Mouse (Mus musculus) bone marrow, adult 2 months (tissue): ENCODE data around the gene Ankrd13d. TPM values are rescaled to one million over a fixed set of nuclear protein-coding genes. Genes with fewer than 3 reads are reported as not detected.

ENCODE experiments used
- H3K27ac ChIP-seq: fragments of 200-500 bp; 2 replicates; pipeline ENCODE4 v1.5.1; 2012; ENCODE audit warnings: low read depth, mild to moderate bottlenecking, control low read depth, inconsistent platforms, low read length; ENCODE audit not compliant: control insufficient read depth, poor library complexity, insufficient read depth
- H3K4me1 ChIP-seq: fragments of 200-500 bp; 2 replicates; pipeline ENCODE4 v1.6.1; 2011; ENCODE audit warnings: low read length; ENCODE audit not compliant: control insufficient read depth, insufficient read depth
- H3K4me3 ChIP-seq: fragments of 200-500 bp; replicated peaks from 2 replicates; pipeline ENCODE3; 2011; ENCODE audit warnings: mild to moderate bottlenecking, low read depth, low read length, control low read depth; ENCODE audit not compliant: control insufficient read depth
- CTCF ChIP-seq: fragments of 200-500 bp; IDR thresholded peaks from 2 replicates; pipeline ENCODE4 v1.5.1; 2011; ENCODE audit warnings: low read length, control low read depth; ENCODE audit not compliant: control insufficient read depth, insufficient read depth
- POLR2A ChIP-seq: fragments of 200-500 bp; IDR thresholded peaks from 2 replicates; pipeline ENCODE4 v1.6.1; 2011; ENCODE audit warnings: low read depth, mild to moderate bottlenecking, control low read depth, low read length, borderline replicate concordance; ENCODE audit not compliant: control insufficient read depth
- WGBS: fragments of 180-500 bp; shearing (Covaris S2); methylation state at CpG from one replicate; pipeline ENCODE4 v1.1.7; 2018; 5-methylcytosine and 5-hydroxymethylcytosine counted together
- polyA plus RNA-seq: library from polyadenylated mRNA; stranded (reverse); fragments of >200 nt; gene quantifications from 2 replicates; pipeline ENCODE4 v1.2.4, GENCODE M21; 2011; ENCODE audit warnings: low replicate concordance; ENCODE audit not compliant: missing spikeins, insufficient read depth, insufficient read length

Ankrd13d gene
- 8.4 and 53.2 TPM in 2 replicates for polyA plus RNA-seq

GRCm38 (mm10) chr19:4282898-4283553, at the start of gene Ankrd13d:
Gene Ankrd13d, minus strand, starts transcription at chr19:4283137.
- TF ChIP-seq CTCF (peak; percentile 80), POLR2A (peak; percentile 4; the same call in 1 of the 2 replicates)
- H3K4me1 ChIP-seq, result peaks cover 11% of the 10 kb centered on the region
- under 1% methylated on average over 50 of the region's 50 CpGs for WGBS
- H3K4me3 ChIP-seq, result peak within 1 kb of the TSS; percentile 80
- peak within 1 kb of the TSS; percentile 82 for H3K27ac ChIP-seq

DNA sequence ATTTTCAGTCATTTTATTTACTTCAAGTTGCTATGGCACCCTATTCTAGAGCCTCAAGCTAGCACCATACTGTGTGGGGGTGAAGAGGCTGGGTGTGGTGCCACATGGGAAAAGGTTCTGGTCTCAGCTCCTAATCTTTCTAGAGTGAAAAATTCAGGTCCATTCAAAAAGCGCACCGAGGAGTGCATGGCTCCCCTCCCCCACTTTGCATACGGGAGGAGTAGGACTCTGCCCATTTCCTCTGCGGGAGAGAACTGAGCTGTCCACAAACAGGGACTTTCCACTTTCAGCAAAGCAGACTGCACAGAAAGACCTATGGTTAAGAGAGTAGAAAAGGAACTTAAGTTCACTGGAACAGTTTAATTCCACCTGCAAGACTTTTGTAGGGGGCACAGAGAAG, 49.7 kb upstream of the Ankrd13d start:
- peaks cover 2% of the 10 kb centered on the region; the same call in 1 of the 2 replicates for H3K4me1 ChIP-seq
- TF ChIP-seq CTCF (no peak), POLR2A (no peak)
- WGBS, result 0% methylated on average over 4 of the region's 4 CpGs
- peak overlapping the region; percentile 69; the same call in 1 of the 2 replicates for H3K27ac ChIP-seq
- H3K4me3 ChIP-seq, result peak overlapping the region; percentile 68

GRCm38 (mm10) chr19:4331273-4331672, 48.3 kb upstream of the Ankrd13d start:
- Histone ChIP-seq H3K4me3 (no peak overlapping the region), H3K27ac (no peak overlapping the region), H3K4me1 (peaks cover 2% of the 10 kb centered on the region; the same call in 1 of the 2 replicates)
- WGBS, result 57% methylated on average over 3 of the region's 3 CpGs
- no peak for TF ChIP-seq POLR2A
- TF ChIP-seq CTCF, result no peak

GRCm38 (mm10) chr19:4330603-4331002, 47.7 kb upstream of the Ankrd13d start:
- H3K4me1 ChIP-seq, result peaks cover 2% of the 10 kb centered on the region; the same call in 1 of the 2 replicates
- 59% methylated on average over 2 of the region's 2 CpGs for WGBS
- H3K4me3 ChIP-seq, result no peak overlapping the region
- no peak overlapping the region for H3K27ac ChIP-seq
- TF ChIP-seq CTCF (no peak), POLR2A (no peak)

GRCm38 (mm10) chr19:4328737-4329304, 45.9 kb upstream of the Ankrd13d start:
- 80% methylated on average over 8 of the region's 8 CpGs for WGBS
- peaks cover 2% of the 10 kb centered on the region; the same call in 1 of the 2 replicates for H3K4me1 ChIP-seq
- H3K27ac ChIP-seq, result no peak overlapping the region
- no peak for TF ChIP-seq CTCF
- TF ChIP-seq POLR2A, result no peak
- no peak overlapping the region for H3K4me3 ChIP-seq

DNA sequence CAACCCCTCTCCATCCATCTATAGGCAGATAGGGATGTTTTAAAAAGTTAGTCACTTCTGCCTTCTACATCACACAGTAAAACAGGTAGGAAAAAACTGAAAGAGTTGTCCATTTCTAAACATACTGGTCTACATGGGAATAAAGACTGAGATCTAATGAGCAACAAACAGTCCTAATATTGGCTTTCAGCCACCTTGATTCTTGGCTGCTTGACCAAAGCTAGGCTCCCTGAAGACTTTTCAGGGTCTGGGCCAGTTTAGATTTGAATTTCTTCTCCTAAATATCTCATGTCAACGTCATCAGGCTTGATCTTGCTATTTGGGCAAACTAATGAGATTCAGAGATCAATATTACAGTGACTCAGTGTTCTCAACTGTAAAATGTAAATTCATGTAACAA, 43.9 kb upstream of the Ankrd13d start:
- WGBS, result 84% methylated on average over 1 of the region's 1 CpGs
- H3K4me1 ChIP-seq, result peaks cover 1% of the 10 kb centered on the region; the same call in 1 of the 2 replicates
- H3K27ac ChIP-seq, result no peak overlapping the region
- no peak overlapping the region for H3K4me3 ChIP-seq
- no peak for TF ChIP-seq POLR2A
- TF ChIP-seq CTCF, result no peak

GRCm38 (mm10) chr19:4326106-4326505, 43.2 kb upstream of the Ankrd13d start:
- Histone ChIP-seq H3K27ac (no peak overlapping the region), H3K4me1 (peaks cover 1% of the 10 kb centered on the region; the same call in 1 of the 2 replicates), H3K4me3 (no peak overlapping the region)
- TF ChIP-seq POLR2A, result no peak
- no peak for TF ChIP-seq CTCF
- 79% methylated on average over 3 of the region's 3 CpGs for WGBS

DNA sequence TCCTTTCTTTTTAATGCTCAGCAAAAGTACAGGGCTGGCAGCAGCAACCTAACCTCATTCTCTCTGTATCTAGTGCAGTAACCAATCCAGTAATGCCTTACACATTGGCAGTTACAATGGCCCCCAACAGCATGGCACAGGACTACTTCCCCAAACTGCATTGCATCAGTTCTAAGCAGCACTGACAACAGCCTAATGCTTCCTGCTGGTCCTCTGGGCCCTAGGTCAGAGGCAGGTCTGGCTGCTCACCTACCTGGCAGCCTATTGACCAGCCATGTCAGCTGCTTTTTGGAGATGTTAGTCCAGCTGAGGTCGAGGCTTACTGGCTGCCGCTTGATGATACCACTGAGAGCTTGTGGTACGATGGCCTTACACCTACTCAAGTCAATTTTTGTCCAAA, 39.2 kb upstream of the Ankrd13d start:
- TF ChIP-seq POLR2A, result no peak
- no peak for TF ChIP-seq CTCF
- 74% methylated on average over 3 of the region's 3 CpGs for WGBS
- Histone ChIP-seq H3K27ac (no peak overlapping the region), H3K4me1 (peaks cover 1% of the 10 kb centered on the region; the same call in 1 of the 2 replicates), H3K4me3 (no peak overlapping the region)

DNA sequence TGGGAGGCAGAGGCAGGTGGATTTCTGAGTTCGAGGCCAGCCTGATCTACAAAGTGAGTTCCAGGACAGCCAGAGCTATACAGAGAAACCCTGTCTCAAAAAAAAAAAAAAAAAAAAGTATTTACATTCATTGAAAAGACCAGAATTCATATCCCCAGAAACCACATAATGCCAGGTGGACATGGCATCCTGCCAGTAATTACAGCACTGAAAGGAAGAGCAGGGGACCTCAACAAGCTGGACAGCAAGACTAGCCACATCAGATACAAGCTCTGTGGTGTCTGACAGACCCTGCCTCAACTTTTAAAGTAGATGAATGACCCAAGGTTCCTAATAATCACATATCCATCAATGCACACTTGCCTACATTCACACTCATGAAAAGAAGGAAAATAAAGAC, 38.7 kb upstream of the Ankrd13d start:
- TF ChIP-seq CTCF, result no peak
- TF ChIP-seq POLR2A, result no peak

More for the DNA sequence above, 38.7 kb upstream of the Ankrd13d start:
- H3K27ac ChIP-seq, result no peak overlapping the region
- peaks cover 1% of the 10 kb centered on the region; the same call in 1 of the 2 replicates for H3K4me1 ChIP-seq
- H3K4me3 ChIP-seq, result no peak overlapping the region
- 86% methylated on average over 1 of the region's 1 CpGs for WGBS
